9 mouse cellular contexts compared by ENCODE assay signal in the genomic region with DNA sequence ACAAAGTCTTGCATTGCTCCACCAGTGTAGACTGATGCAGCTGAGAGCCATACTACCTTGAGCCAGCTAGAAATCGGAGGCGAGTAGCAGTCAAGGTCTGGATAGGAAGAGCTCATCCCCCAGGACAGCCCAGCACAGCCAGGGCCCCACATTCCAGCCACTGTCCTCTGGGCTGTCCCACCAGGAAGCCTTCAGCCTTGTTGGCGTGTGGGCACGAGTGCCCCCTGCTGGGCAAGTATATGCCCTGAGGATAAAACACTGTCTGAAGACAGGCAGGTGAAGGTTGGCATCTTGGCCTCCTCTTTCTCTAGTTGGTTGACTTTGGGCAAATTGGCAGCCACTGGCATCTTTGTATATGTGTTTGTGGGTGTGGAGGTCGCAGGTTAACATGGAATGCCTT. TPM values are rescaled to one million over a fixed set of nuclear protein-coding genes. Genes with fewer than 3 reads are reported as not detected.
DNase-seq lines count a peak whose midpoint lies in the region; ATAC-seq and TF ChIP-seq lines count a peak whose summit lies in the region.
"Had no signal": no experiment of that assay in that cellular context is flagged by ENCODE, and none has a peak within 500 bp of the region (broad histone marks: within the 10 kb centered on the region; RNA-seq: fewer than 3 reads in every experiment).

No protein-coding gene starts in this region.

- H3K4me3 ChIP-seq in E14TG2a.4 (replicated peaks; ENCODE audit: low read length): no peak overlapping the region
- no peak overlapping the region for H3K4me3 ChIP-seq in embryonic facial prominence, embryonic 15.5 days (replicated peaks)
- H3K4me3 ChIP-seq in lung, embryonic 14.5 days (ENCODE audit: low read depth, low read length): no peak overlapping the region
- H3K4me3 ChIP-seq: heart, embryonic 13.5 days had no signal

- H3K4me2 ChIP-seq in embryonic facial prominence, embryonic 15.5 days (replicated peaks): no peak overlapping the region
- H3K4me2 ChIP-seq in lung, embryonic 14.5 days: no peak overlapping the region
- H3K4me2 ChIP-seq: heart, embryonic 13.5 days had no signal

- peaks cover 28% of the 10 kb centered on the region; the same call in 1 of the 2 replicates for H3K4me1 ChIP-seq in E14TG2a.4 (replicated peaks; ENCODE audit: low read depth, low read length)
- H3K4me1 ChIP-seq in embryonic facial prominence, embryonic 15.5 days: peaks cover 18% of the 10 kb centered on the region
- H3K4me1 ChIP-seq in lung, embryonic 14.5 days (ENCODE audit: insufficient read depth): peaks cover 20% of the 10 kb centered on the region

- H3K27ac ChIP-seq in embryonic facial prominence, embryonic 15.5 days (replicated peaks): no peak overlapping the region
- no peak overlapping the region for H3K27ac ChIP-seq in lung, embryonic 14.5 days (ENCODE audit: low read depth)
- H3K27ac ChIP-seq: heart, embryonic 13.5 days had no signal

- DNase-seq in adrenal gland, postnatal 25 days: peak; percentile 81
- DNase-seq in heart, postnatal 10 days: peak; percentile 80 to 85
- DNase-seq in large intestine, adult 2 months (ENCODE audit: low read depth, low spot score): peak; percentile 21
- peak; percentile 91 for DNase-seq in lung, embryonic 14.5 days
- DNase-seq in right cerebral cortex, postnatal 14 days: peak; percentile 69
- DNase-seq in urinary bladder, postnatal 36 days (ENCODE audit: low spot score in 2 of 2): peak; percentile 51 to 69

- peak; percentile 69 for TF ChIP-seq CTCF in E14TG2a.4 (conservative IDR thresholded peaks at IDR 0.05; ENCODE audit: low read length)
- peak; percentile 96 for TF ChIP-seq CTCF in lung, embryonic 14.5 days (IDR thresholded peaks at IDR 0.05; ENCODE audit: low read depth)

- ATAC-seq in embryonic facial prominence, embryonic 15.5 days (ENCODE audit: insufficient number of reproducible peaks, low FRiP score, low TSS enrichment, low read depth): peak; percentile 40; the same call in 1 of the 2 replicates
- ATAC-seq in lung, embryonic 14.5 days (ENCODE audit: insufficient read depth): peak; percentile 29; the same call in 1 of the 2 replicates

- no peaks in the 10 kb centered on the region for H3K9me3 ChIP-seq in E14TG2a.4 (ENCODE audit: low read length)
- no peaks in the 10 kb centered on the region for H3K9me3 ChIP-seq in embryonic facial prominence, embryonic 15.5 days (replicated peaks)
- no peaks in the 10 kb centered on the region for H3K9me3 ChIP-seq in lung, embryonic 14.5 days (ENCODE audit: low read depth, low read length)
- H3K9me3 ChIP-seq: heart, embryonic 13.5 days had no signal

- peaks cover 45% of the 10 kb centered on the region for H3K27me3 ChIP-seq in E14TG2a.4 (ENCODE audit: insufficient read depth, low read length)
- H3K27me3 ChIP-seq in embryonic facial prominence, embryonic 15.5 days: no peaks in the 10 kb centered on the region
- no peaks in the 10 kb centered on the region for H3K27me3 ChIP-seq in lung, embryonic 14.5 days (ENCODE audit: insufficient read depth, low read length)
- H3K27me3 ChIP-seq: heart, embryonic 13.5 days had no signal

- H3K36me3 ChIP-seq in E14TG2a.4 (ENCODE audit: insufficient read depth, low read length): no peaks in the 10 kb centered on the region
- no peaks in the 10 kb centered on the region for H3K36me3 ChIP-seq in embryonic facial prominence, embryonic 15.5 days
- H3K36me3 ChIP-seq in lung, embryonic 14.5 days (ENCODE audit: insufficient read depth): no peaks in the 10 kb centered on the region
- H3K36me3 ChIP-seq: heart, embryonic 13.5 days had no signal

- intact Hi-C loops in heart, postnatal 10 days (cut with DNase I): loop anchor here (1.0 to 2.0 kb wide), 3 partner anchors 36 to 298 kb away; a partner anchor contains a TSS

- WGBS in embryonic facial prominence, embryonic 15.5 days: 28% methylated on average over 5 of the region's 5 CpGs
- 27% methylated on average over 5 of the region's 5 CpGs for WGBS in large intestine, adult 2 months
- WGBS in lung, embryonic 14.5 days: 14% methylated on average over 5 of the region's 5 CpGs

- H3K9ac ChIP-seq in embryonic facial prominence, embryonic 15.5 days: no peak overlapping the region
- no peak overlapping the region; the same call in 1 of the 2 replicates for H3K9ac ChIP-seq in lung, embryonic 14.5 days
- H3K9ac ChIP-seq: heart, embryonic 13.5 days had no signal

RNA-seq across cellular contexts. Expression of a gene that starts 56.0 kb away (rescaled TPM):
- 1.8 and 1.9 TPM in 2 replicates for total RNA-seq in adrenal gland, postnatal 25 days (2021)
- 23.3 and 26.7 TPM in 2 replicates for polyA plus RNA-seq in embryonic facial prominence, embryonic 15.5 days (2015; fragmentation: Nextera tagmentation; extraction: Ambion mirVana)
- 1 to 10 TPM; 2.5 to 2.6 TPM for total RNA-seq in heart, postnatal 10 days (2021)
- 2.0 and 3.2 TPM in 2 replicates for polyA plus RNA-seq in large intestine, adult 2 months (2012; rRNA removed)
- 21.4 and 21.5 TPM in 2 replicates for polyA plus RNA-seq in lung, embryonic 14.5 days (2014; fragmentation: Nextera tagmentation; extraction: Ambion mirVana)

Comparison
In these comparisons a context has a peak if more than half of its experiments do, and no peak if none do; other contexts are left out.
1. DNase-seq: peak in every context shown above with its lines; median percentile 91 in lung, embryonic 14.5 days; 82 in heart, postnatal 10 days; 81 in adrenal gland, postnatal 25 days; 69 in right cerebral cortex, postnatal 14 days; 60 in urinary bladder, postnatal 36 days; 21 in large intestine, adult 2 months.